Mouse (Mus musculus) adrenal gland, adult 10 weeks (tissue): ENCODE data around the gene Ephb4. TPM values are rescaled to one million over a fixed set of nuclear protein-coding genes. Genes with fewer than 3 reads are reported as not detected.

Experiments used
- polyA plus RNA-seq: library from polyadenylated mRNA; stranded (reverse); fragments of 350-450 nt; fragmentation: Illumina TruSeq; extraction: RNeasy Lipid Tissue Mini Kit (QIAGEN cat#74804); gene quantifications from one replicate; pipeline ENCODE4 v1.2.3, GENCODE M21; 2014; ENCODE audit warnings: low read depth, low replicate concordance

Gene Ephb4
- 7.2 TPM for polyA plus RNA-seq

DNA sequence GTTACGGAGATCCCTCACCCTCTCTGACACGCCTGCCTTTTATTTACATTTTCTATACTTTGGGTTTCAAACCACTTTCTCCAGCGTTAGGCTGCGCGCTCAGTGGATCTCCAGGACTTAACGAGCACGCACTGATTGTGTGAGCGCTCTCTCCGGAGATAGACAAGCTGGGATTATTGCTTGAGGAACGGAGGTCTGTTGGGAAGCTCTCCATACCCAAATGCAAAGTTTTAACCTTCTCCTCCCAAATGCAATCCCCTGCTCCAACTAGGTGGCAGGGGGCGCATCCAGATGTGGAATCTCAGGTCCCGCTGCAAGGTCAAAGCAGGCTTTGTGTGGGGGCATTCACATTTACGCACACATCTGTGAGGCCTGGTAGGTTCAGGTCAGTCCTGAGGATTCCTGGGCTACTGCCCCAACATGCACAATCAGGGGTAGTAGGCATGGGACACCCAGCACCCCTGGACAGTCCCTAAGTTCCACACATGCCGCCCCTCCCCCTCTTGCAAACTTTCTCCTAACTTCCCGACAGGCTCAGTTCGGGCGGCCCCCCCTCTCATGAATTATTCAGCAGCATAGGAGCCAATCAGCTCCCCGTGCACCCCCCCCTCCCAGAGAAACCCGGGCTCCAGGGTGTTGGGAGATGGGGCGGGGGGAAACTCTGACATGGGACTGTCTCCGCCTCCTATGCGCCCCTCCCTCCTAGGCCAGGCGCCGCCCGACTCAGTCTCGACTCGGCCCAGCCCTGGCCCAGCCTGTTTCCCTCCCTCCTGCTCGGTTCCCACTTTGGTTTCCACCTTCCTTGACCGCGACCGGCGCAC, at the start of gene Ephb4:
TSS of gene Ephb4 (plus strand) at position 726 of the 821 bp plus-strand sequence.

DNA sequence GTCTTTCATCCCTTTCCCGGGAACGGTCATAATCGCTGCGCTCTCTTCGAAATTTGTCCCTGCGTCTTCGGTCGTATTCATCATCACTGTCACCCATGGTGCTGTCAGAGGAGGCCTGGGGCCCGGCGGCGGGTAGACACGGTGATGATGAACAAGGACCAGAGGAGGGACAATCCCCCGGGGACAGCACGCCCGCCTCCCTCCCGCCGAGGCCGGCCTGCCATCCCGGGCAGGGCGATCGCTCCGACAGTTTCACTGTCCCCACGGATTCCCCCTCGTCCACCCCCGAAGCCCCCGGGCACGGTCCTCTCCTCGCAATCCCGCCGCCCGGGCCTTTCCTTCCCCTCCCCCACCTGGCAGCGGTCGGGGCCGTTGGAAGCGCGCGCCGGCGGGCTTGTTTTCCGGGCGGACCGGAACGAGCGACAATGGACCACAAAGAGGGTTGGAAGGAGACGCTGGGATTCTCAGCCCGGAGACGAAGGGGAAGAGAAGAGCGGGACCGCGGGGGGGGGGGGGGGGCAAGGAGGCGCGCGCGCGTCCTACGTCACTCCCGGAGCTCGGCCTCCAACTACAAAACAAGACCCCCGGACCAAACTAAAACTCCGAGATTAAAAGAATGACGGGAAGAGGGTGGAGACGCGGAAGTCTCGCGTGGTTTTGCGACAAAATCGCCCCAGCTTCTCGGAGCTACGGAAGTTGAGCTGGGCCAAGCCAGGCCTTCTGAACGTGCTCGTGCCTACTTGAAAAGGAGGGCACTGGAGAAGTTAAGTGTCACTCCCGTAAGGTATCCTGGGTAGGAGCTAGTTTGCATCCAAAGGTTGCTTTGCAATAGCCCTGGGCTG, 42.6 kb upstream of the Ephb4 start, which contains the start of gene Srrt:
TSS of gene Srrt (minus strand) at position 604 of the 842 bp plus-strand sequence.

DNA sequence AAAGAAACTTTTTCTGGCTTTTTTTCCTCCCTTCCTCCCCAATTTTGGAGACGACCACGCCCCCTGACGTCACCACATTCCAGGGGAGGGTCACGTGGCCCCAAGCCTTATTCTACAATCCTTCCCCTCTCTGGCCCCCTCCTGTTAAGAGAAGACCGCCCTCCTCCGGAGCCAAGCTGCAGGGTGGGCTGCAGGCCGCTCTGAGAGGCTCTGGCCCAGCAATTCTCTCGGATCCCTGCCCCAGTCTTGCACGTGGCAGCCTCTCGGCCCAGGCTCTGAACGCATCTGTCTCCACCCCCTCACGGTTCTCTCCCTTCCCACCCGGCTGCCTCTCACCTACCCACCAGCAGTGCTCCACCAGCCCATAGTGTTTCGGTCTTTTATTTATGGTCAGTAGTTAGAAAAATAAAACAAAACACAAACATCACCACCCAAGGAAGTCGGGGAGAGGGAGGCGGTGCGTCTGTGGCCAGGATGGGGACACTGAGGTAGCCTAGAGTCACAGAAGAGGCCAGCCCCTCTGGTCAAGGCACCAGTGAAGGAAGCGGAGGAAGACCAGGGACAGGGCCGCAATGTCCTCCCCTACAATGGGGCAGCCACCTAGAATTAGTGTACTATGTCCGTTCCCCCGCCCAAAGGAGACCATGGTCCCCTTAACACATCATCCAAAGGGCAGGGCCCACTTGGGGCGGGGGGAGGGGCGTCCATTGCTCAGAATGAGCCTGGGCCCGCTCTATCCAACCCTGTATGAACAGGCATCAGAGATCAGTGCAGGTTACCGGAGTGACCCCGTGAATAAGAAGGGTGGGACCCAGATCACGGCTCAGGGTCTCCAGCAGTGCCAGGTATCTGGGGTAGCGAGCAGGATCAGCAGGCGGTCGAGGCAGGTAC, 35.5 kb upstream of the Ephb4 start, which contains the start of gene Trip6:
TSS of gene Trip6 (minus strand) at position 212 of the 891 bp plus-strand sequence.

DNA sequence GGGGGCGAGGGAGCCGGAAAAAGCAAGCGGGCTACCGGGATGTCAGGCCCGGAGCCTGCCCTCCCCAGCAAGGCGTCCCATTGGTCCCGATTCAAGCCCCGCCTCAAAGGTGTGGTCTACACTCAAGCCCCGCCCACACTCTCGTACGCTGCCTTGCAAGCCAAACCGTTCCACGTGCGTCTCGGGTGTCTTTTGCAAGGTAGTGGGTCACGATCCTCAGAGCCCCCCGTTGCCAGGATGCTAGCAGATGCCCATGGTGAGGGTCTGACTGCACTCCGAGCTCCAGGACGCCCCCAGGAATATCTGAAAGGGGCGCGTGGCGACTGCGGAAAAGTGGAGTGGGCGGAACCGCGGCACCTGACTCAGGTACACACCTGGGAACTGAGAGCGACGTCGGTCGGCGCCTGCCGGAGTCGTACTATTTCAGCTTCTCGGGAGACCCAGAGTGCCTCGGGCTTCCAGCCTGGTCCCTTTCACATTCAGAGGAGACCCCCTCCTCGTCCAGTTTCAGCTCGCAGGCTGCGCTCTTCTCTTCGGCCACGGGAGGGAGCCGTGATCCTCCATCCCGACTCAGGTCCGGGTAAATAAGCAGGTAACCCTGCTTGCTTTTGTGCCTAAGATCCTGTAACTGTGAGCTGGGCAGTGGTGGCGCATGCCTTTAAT, 16.3 kb upstream of the Ephb4 start, which contains the start of gene Slc12a9:
TSS of gene Slc12a9 (minus strand) at position 86 of the 663 bp plus-strand sequence.

Other genes starting within 250 kb of the Ephb4 start
- gene Trim56, start 233.9 kb upstream of the Ephb4 start, polyA plus RNA-seq = 37.8 TPM
- not detected for gene Muc3, start 200.8 kb upstream of the Ephb4 start, polyA plus RNA-seq
- not detected for gene Muc3a, start 137.7 kb upstream of the Ephb4 start, polyA plus RNA-seq
- 0.17 TPM for gene Ache, start 62.6 kb upstream of the Ephb4 start, polyA plus RNA-seq
- 5.9 TPM for gene Ufsp1, start 55.5 kb upstream of the Ephb4 start, polyA plus RNA-seq
- 25.4 TPM for gene Srrt, start 42.4 kb upstream of the Ephb4 start, polyA plus RNA-seq
- not detected for gene Trip6, start 35.7 kb upstream of the Ephb4 start, polyA plus RNA-seq
- not detected for gene Slc12a9, start 16.5 kb upstream of the Ephb4 start, polyA plus RNA-seq
- gene Zan, start 127.0 kb downstream of the Ephb4 start, polyA plus RNA-seq = not detected
- not detected for gene Pop7, start 152.4 kb downstream of the Ephb4 start, polyA plus RNA-seq
- 2.2 TPM for gene Gigyf1, start 168.4 kb downstream of the Ephb4 start, polyA plus RNA-seq
- gene Epo, start 183.1 kb downstream of the Ephb4 start, polyA plus RNA-seq = not detected
- gene Gnb2, start 183.4 kb downstream of the Ephb4 start, polyA plus RNA-seq = 1.2 TPM
- not detected for gene Actl6b, start 203.4 kb downstream of the Ephb4 start, polyA plus RNA-seq
- gene Tfr2, start 219.7 kb downstream of the Ephb4 start, polyA plus RNA-seq = not detected